Mouse (Mus musculus) T-cell, adult 2 months (primary cell): Measurements from ENCODE around the gene Tmprss5.

Experiments used
- DNase-seq: peaks from one replicate; pipeline ENCODE4 v3.0.0; 2022; ENCODE audit warnings: low spot score

Tmprss5 gene

GRCm38 (mm10) chr9:49081107-49081506 is at the start of gene Tmprss5:
Gene Tmprss5 (plus strand): TSS chr9:49081260.
- DNase-seq: no peak

DNA sequence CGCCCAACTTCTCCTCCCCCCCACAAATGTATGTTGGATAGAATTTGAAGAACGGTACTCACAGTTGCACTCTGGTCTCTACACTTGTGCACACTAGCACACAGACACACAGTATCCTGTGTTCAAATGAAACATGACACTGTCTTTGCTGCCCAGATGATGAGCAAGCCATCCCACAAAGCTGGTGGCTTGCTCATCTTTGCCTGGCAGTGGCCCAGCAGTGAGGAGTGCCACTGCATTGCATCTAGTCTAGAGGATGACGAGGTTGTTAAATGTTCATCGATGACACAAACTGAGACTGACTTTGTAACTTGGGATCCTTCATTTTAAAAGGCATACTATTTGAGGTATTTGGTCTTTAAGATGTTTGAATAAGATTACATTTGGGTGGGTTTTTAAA is 46.3 kb upstream of the Tmprss5 start:
- DNase-seq: no peak

- no peak for DNase-seq
Observed at GRCm38 (mm10) chr9:49050901-49051300, 30.2 kb upstream of the Tmprss5 start.

DNA sequence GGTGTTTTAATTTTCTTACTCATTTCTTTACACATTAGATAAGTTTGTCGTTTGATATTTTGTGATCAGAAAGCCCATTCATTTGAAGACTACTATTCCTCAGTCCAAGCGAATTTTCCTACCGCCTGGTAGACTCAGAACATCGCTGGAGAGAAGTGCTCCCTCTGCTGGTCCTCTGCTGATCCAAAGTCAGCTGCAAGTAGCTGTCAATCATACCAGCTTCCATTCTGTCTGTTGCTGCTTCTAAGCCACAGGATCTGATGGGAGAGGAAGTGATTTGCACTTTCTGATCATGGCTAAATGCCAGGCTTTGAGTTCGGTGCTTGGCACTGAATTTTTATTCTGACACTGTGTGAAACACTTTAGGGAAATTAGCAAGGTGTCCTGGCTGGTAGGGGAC is 29.7 kb upstream of the Tmprss5 start:
- peak; percentile 58 for DNase-seq

- no peak for DNase-seq
Observed at GRCm38 (mm10) chr9:49054028-49054427, 27.0 kb upstream of the Tmprss5 start.

DNA sequence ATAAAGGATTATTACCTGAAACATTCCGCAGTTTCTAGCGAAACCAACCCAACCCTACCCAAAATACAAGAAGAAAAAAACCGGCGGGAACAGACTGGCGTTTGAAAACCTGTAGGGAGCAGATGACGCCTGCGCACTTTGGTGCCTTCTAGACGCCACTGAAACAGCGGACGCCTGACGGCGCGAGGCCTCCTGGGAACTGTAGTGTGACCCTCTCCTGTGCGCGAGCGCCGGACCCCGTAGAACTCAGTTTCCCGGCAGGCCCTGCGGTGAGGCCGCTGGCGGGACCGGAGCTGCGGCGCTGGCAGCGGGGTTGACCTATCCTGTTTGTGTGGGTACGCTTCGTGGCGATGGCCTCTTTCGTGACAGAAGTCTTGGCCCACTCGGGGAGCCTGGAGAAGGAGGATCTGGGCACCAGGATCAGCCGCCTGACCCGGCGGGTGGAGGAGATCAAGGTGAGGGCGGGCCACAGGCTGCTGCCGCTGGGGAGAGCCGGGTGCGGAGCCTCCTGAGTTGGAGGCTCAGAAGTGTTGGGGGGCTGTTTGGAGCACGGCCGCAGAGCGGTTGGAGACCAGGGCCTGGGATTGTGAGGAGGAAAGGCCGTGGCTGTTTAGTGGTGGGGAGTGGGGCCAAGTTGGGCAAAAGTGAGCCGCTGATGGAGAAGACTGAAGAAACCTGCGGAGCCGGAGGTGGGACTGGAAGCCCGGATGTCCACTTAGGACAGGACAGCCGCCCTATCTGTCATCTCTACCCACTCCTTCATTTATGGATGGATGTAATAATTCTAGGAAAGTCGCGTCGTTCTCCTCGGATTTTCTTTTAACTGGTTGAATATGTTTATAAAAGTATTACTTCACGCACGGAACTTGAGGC is 25.5 kb upstream of the Tmprss5 start, which contains the start of gene Zw10:
Zw10 (plus strand) TSS at position 281 of the 873 bp plus-strand sequence.
- peak; percentile 89 for DNase-seq

- DNase-seq: no peak
Observed at GRCm38 (mm10) chr9:49076847-49077246, 4.2 kb upstream of the Tmprss5 start.

- DNase-seq: no peak
Observed at GRCm38 (mm10) chr9:49081561-49081960, 501 bp downstream of the Tmprss5 start.

DNA sequence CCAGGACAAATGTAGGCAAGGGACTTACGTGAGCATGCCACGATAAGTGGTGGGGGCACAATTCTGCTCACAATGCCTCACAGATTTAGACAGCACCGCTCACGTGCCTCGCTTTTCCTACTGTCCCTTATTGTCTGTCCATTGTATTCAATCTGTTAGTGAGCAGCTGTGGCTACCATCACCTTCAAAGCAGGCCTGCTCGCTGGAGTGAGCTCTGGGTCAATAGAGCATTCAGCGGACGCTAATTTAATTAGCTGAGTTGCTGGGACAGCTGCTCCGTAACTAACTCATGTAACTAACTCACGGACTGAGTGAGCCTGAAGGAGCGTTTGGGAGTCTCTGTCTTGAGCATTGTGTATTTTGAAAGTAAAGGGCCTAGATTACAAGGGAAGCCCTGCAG is 6.3 kb downstream of the Tmprss5 start:
- DNase-seq: no peak

DNA sequence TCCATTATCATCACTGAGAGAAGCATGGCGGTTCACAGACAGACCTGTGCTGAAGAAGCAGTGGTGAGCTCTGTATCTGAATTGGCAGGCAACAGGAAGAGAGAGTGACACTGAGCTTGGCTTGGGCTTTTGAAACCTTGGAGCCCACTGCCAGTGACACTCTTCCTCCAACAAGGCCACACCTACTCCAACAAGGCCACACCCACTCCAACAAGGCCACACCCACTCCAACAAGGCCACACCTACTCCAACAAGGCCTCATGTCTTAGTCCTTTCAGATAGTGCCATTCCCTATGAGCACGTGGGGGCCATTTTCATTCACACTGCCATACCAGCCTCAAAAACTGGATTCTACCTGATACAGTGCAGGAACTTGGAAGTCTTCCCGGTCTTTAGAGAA is 17.8 kb downstream of the Tmprss5 start:
- no peak for DNase-seq

GRCm38 (mm10) chr9:49102328-49102727 is 21.3 kb downstream of the Tmprss5 start:
- no peak for DNase-seq

DNA sequence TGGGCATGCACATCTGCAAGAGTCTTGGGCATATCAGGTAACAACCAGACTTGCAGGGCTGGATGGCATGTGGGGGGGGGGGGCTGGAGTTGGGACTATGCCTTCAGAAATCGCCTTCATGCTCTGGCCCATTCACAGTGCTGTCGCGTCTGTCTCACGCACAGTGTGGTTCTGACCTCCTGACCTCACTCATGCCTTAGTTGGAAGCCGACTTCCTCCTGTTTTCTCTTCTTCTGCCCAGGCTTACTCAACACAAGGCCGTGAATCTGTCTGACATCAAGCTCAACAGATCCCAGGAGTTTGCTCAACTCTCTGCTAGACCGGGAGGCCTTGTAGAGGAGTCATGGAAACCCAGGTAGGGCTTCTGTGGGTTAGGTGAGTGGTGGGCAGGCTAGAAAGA is 28.0 kb downstream of the Tmprss5 start:
- DNase-seq: no peak

GRCm38 (mm10) chr9:49110476-49111220 is 29.6 kb downstream of the Tmprss5 start:
- no peak for DNase-seq

DNA sequence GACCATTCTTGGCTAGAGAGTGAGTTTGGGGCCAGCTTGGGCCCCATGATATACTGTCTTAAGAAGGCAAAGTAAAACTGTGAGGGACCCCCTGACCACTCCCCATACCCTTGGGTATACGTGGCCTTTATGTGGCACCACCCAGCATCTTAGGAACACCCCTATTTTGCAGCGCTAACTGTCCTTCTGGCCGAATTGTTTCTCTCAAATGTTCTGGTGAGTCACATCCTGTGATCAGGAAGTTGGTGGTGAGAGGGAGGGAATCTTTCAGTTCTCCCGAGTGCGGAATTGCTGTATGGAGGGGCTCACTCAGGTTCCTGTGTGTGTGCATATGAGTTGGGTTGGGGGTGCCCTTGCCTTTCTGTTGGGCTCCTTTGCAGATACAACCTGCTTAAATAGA is 30.2 kb downstream of the Tmprss5 start:
- DNase-seq: no peak

DNA sequence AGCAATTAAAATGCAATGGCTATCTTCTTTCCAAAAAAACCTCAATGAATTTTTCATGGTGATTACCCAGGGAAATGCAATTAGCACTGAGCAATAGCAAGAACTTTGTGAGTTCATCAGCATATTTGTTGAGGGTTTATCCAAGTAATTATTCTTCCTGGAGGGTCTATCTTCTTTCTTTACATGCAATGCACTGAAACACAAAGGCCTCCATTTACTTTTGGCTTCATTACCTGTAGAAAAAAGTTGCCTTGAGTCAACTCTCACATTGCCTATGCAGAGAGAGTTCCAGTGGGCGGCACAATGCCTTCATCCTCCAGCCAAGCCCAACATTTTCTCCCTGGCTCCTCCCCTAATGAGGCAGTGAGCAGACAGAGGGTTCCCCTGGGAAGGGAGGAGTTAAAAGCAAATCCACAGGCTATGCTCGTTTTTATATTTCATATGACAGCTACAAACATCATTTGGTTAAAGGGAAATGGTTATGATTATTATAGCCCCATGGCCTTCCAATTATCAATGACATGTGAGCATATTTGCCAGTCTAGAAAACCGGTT is 37.3 kb downstream of the Tmprss5 start:
- DNase-seq: no peak

- no peak for DNase-seq
Observed at GRCm38 (mm10) chr9:49119759-49120158, 38.7 kb downstream of the Tmprss5 start.

DNA sequence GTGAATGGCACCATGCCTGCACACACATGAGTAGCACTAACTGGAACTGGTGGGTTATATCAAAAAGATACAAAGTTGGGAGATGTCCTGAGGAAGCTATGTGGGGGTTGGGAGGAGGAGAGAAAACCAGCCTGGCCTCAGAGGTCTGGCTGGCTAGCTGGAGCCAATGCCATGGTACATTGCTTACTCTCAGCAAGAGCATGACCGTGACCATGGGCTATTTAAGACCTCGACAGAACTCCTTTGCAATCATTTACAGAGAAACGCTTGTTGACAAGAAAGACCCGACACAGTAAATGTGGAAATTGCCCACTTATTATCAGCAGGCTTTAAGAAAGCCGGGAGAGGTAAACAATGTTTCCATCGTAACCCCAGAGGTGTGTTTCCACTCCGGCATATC is 44.6 kb downstream of the Tmprss5 start:
- DNase-seq: no peak

DNA sequence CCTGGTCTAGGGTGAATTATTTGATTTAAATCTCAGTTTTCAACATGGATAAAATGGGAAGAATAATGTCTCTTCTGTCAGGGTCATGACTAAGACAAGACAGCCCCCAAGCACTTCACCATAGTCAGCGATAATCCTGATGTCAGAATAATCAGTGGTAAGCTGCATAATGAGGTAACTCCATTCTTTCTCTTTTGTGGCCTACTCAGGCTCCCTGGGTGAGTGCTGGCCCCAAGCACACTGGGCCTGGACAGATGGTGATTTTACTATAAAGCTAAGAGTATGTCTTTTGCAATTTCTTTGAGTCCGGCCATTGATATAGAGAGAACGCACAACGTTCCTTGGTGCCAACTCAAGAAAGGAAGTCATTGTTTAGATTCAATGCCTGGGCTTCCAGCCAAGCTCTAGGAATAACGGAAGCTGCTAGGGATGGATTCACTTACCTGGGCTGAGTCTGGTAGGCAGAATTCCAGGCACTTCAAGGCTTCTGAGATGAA is 49.5 kb downstream of the Tmprss5 start:
- no peak for DNase-seq

DNA sequence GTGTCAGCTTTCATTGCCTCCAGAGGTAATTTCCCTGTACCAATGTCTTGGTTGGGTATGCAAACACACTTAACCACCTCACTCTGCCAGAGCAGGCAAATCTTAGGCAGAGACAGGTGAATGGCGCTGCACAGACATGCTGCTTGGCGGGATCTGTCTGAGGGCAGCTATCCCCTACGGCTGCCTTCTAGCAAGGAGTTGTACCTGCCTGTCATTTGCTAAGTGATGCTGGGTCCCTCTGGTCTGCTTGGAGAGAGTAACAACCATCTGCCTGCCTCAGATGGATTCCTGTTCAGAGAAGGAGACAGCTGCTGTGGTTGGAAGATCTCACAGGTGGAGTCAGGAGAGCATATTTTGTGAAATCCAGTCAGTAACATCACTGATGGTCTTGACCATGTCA is 62.8 kb downstream of the Tmprss5 start:
- no peak for DNase-seq

DNA sequence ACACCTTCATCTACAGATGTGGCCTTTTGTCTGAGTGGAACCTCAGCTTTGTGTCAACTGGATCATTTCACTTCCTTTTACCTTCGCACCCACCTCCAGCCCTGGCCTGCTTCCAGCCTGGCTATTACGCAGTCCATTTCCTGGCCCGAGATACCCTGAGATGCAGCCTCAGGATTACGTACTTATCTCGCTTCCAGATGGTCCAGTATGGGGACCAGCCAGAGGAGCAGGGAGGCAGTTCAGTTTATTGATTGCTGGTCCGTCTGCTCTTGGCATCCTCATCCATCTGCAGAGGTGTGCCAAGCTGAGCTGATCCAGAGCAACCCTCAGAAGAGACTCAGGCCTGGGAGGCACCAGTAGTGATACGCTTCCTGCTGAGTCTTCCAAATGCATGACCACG is 64.7 kb downstream of the Tmprss5 start:
- no peak for DNase-seq

DNA sequence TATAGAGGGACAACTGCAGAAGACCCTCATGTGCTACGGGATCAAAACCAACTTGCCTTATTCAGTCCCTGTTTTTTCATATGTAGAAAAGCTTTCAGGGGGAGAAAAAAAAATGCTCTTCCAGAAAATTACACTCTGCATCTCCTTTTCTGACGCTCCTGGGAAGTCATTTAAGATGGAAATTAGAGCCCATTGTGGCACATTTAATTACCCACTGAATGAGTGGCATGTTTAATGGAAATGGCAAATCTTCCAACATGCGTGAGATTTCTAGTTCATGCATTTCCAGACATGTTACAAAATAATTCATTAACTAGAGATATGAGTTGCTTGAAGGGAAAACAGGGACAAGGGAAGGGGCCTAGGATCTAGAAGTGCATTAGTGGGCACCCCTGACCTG is 66.0 kb downstream of the Tmprss5 start:
- no peak for DNase-seq
